Mouse (Mus musculus) CD4-positive, CD25-positive, alpha-beta regulatory T cell (primary cell): ENCODE results near the gene Scyl1. TPM values are rescaled to one million over a fixed set of nuclear protein-coding genes. Genes with fewer than 3 reads are reported as not detected.

Experiments
- polyA plus RNA-seq: library from polyadenylated mRNA; unstranded; fragments of 100-300 nt; shearing (Covaris generic); gene quantifications from one replicate; pipeline ENCODE4 v1.2.1, GENCODE M21; 2017

Scyl1 gene
- 66.3 TPM for polyA plus RNA-seq

DNA sequence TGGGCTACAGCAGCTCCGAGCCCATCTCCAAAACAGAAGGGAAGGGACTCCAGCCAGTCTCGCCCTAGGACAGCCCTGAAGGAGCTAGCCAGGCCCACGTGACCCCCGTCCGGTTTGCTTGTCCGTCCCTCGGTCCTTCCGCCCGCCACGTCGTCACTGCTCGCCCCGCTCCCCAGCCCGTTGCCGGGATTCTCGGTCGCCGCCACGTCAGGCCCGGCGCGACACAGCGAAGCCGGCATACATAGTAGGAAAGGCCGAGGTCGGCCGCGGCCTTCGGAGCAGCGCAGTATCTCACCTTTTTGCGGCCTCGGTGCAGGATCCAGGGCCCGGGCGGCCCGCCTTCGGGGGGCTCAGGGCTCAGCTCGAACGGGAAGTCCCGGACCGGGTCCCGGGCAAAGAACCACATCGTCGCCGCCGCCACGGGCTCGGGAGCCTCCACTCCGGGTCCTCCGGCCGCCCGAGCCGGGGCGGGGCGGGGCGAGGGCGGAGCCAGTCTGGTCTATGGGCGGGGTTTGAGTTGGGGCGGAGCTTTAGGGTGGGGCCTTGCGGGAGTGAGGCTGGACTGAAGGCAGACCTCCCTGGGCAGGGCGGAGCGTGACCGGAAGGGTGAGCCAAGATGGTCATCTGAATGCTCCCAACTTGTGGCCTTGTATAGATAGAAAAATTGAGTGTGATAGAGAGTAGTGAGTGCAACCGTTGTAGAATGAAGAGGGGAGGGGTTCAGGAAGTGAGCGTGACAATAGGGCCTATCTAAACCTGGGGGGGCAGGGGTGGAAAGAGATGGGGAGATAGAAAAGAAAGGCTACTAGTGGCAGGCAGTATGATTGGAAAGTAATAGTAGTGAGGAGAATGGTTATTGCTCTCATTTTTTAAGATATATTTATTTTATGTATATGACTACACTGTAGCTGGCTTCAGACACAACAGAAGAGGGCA is at the start of gene Scyl1:
Gene Scyl1 (minus strand): TSS at position 495 of the 936 bp plus-strand sequence.

DNA sequence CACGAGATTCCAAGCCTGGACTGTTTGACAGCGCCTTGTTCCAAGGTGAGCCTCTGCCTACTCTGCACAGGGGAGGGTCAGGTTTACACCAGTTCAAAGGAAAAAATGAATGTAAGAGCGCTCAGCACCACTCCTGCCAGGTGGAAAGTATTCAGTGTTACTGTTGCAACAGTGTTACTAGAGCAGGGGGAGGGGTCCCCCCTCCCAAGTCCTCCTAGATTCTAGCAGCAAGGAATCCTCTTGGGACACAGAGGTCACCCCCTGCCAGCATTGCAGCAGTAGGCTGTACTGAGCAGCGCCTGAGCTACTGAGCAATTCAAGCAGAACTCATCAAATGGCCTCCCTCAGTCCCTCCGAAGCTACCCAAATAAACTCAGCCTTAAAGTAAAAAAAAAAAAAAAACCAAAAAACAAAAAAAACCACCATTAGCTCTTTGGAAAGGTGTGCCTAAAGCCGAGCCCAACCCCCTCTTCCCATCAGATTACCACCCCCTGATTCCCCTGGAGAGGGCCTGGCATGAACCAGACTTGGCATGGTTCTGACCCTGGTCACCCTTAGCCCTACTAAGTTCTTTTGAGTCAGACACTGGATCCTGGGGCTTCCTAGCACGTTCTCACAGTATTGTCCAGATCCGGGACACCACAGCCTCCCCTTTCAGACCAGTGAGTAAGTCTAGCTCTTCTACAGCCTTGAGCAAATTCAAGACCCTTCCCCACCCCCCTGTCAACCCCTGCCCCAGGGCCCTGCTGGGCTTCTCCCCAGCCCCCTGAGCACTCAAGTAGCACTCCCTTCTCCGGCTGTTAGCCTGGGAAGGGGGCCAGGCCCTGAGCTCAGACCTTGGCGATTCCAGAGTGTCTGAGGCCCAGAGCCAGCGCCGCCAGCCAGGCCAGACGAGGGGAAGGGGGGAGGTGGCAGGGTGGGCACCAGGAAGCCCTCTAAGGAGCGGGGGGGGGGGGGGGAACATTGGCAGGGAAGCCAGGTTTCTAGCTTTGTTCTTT is 30.6 kb downstream of the Scyl1 start, which contains the start of gene Ltbp3:
Gene Ltbp3 (plus strand): TSS at position 585 of the 998 bp plus-strand sequence.

DNA sequence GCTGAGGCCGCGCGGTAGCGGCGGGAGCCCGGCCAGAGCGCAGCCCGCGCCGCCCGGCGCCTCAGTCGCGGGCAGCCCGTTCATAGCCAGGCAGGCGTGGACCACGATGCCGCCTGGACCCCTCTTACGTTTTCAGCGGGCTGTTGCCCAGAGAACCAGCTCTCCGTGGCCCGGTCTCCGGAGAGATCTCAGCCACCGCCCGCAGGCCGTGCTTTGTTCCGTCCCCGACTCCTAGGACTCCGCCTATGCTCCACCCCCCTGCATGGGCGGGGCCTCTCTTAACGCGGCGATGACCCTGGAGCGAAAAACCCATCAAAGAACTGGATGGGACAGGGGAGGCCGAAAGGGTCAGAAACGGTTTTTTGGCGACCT is 41.8 kb downstream of the Scyl1 start, which contains the start of gene Fam89b:
Gene Fam89b (minus strand): TSS at position 210 of the 372 bp plus-strand sequence.

DNA sequence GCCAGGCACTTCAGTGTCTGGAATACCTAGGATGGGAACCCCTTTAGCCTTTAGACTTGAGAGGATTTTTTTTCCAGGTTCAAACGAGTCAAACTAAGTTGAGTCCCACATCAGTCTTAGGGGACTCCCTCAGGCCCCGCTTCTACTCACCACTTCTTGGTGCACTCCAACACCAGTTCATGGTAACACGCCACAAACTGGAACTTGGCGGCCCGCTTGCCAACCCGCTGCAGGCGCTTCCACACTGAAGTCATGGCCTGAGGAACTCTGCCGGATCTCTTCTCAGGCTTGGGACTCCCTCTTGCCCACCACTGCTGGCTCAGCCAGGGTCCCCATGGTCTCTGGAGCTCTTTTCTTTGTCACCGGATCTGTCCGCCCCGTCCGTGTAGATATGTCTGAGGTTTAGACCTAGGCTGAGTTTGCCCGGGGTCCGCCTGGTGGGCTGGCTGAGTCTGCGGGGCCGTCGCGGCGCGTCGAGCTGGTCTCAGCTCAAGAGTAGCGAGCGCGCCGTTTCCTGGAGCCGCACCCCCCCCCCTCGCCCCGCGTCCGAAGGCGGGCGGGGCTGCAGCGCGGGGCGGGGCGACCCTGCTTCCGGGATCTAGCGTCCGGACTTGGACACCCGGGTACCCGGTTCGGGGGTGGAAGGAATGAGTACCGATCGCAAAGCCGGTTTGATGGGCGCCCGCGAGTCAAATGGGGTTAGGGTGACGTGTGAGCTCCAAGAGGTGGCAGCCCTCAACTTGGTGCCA is 45.3 kb downstream of the Scyl1 start, which contains the start of gene Ehbp1l1:
Gene Ehbp1l1 (minus strand): TSS at position 551 of the 749 bp plus-strand sequence.

Other genes with a start within 250 kb of the Scyl1 start
- gene Ovol1, start 210.8 kb downstream of the Scyl1 start, polyA plus RNA-seq: not detected
- 18.3 TPM for gene Ap5b1, start 203.4 kb downstream of the Scyl1 start, polyA plus RNA-seq
- gene Rnaseh2c, start 169.5 kb downstream of the Scyl1 start, polyA plus RNA-seq: 127 TPM
- gene Kat5, start 161.2 kb downstream of the Scyl1 start, polyA plus RNA-seq: 56.1 TPM
- gene Rela, start 133.9 kb downstream of the Scyl1 start, polyA plus RNA-seq: 180 TPM
- 265 TPM for gene Sipa1, start 107.7 kb downstream of the Scyl1 start, polyA plus RNA-seq
- 69.2 TPM for gene Map3k11, start 82.7 kb downstream of the Scyl1 start, polyA plus RNA-seq
- 55.9 TPM for gene Pcnx3, start 82.5 kb downstream of the Scyl1 start, polyA plus RNA-seq
- 1.5 TPM for gene Kcnk7, start 67.1 kb downstream of the Scyl1 start, polyA plus RNA-seq
- gene Ehbp1l1, start 45.1 kb downstream of the Scyl1 start, polyA plus RNA-seq: 51.3 TPM
- 107 TPM for gene Fam89b, start 41.8 kb downstream of the Scyl1 start, polyA plus RNA-seq
- gene Ltbp3, start 30.5 kb downstream of the Scyl1 start, polyA plus RNA-seq: 0.48 TPM
- 290 TPM for gene Frmd8, start 103.9 kb upstream of the Scyl1 start, polyA plus RNA-seq
- gene Slc25a45, start 106.4 kb upstream of the Scyl1 start, polyA plus RNA-seq: 41.9 TPM
- gene Tigd3, start 122.7 kb upstream of the Scyl1 start, polyA plus RNA-seq: 0.36 TPM
- 176 TPM for gene Dpf2, start 141.6 kb upstream of the Scyl1 start, polyA plus RNA-seq
- 0.16 TPM for gene Cdc42ep2, start 153.4 kb upstream of the Scyl1 start, polyA plus RNA-seq
- 46.0 TPM for gene Pola2, start 192.8 kb upstream of the Scyl1 start, polyA plus RNA-seq
- 0.10 TPM for gene Slc22a20, start 214.7 kb upstream of the Scyl1 start, polyA plus RNA-seq
- 76.6 TPM for gene Capn1, start 244.5 kb upstream of the Scyl1 start, polyA plus RNA-seq